Mouse (Mus musculus) liver, postnatal 0 days (tissue): ENCODE measurements at regions not wholly inside any gene's neighbourhood (a gene's known extent, or its start where the extent isn't known, plus 50 kb on each side); places are given as distances from the start of the nearest gene placed in this dataset.

Source experiments
- CTCF ChIP-seq: sonication (generic); IDR thresholded peaks from 2 replicates; pipeline ENCODE4 v1.5.1; 2016; ENCODE audit warnings: antibody characterized with exemption, low read depth
- EP300 ChIP-seq: IDR thresholded peaks from 2 replicates; pipeline ENCODE4 v1.6.1; 2016; ENCODE audit warnings: antibody characterized with exemption, low read depth, mild to moderate bottlenecking

DNA sequence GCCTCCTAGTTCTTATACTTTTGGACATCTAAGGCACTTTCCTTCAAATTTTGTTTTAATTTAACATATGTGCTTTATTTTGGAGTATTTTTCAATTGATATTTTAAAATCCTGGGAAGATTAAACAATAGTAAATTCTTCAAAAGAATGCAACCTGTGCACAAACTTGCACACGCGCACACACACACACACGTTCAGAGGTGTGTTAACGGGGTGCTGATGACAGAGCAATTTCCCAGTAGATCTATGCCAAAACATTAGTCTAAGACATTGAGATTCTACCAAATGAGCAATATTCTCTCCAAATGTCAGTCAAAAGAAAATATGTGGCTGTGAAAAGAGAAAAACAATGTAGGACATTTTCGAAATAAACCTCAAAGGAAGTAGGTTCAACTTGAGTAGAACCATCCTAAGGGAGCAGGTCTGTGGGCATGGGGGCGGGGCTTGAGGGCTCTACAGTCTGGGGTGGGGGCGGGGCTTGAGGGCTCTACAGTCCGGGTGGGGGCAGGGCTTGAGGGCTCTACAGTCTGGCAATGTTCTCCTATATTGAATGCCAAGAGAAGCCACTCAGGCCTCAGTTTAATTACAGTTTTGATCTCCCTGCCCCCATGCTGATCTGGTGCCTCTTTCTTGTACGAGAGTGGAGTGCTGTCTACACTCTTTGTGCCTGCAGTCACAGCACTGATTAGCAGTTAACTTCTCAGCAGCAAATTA, 157.0 kb downstream of the Qdpr start:
- TF ChIP-seq CTCF (no peak), EP300 (no peak)
